Mouse (Mus musculus) embryonic facial prominence, embryonic 11.5 days (tissue): Measurements from ENCODE around the gene Tedc1. TPM values are rescaled to one million over a fixed set of nuclear protein-coding genes. Genes with fewer than 3 reads are reported as not detected.

Source experiments
- ATAC-seq: fragments of 200-750 bp; cut with Nextera tagmentation; replicated peaks from 2 replicates; pipeline ENCODE4 v1.8.0; 2017; ENCODE audit warnings: low read depth; ENCODE audit not compliant: insufficient number of reproducible peaks, low FRiP score, low TSS enrichment
- DNase-seq: peaks from one replicate; pipeline ENCODE4 v3.0.0-alpha.2; 2015; ENCODE audit warnings: low spot score
- H3K27ac ChIP-seq: fragments of 300-500 bp; sonication (generic); replicated peaks from 2 replicates; pipeline ENCODE4 v1.5.1; 2014; ENCODE audit warnings: mild to moderate bottlenecking, low read depth, low read length, control low read depth
- H3K27me3 ChIP-seq: fragments of 300-500 bp; sonication (generic); 2 replicates; pipeline ENCODE4 v1.6.1; 2014; ENCODE audit warnings: mild to moderate bottlenecking, low read length, moderate library complexity, mixed read lengths; ENCODE audit not compliant: control insufficient read depth, insufficient read depth
- H3K36me3 ChIP-seq: fragments of 300-500 bp; sonication (generic); replicated peaks from 2 replicates; pipeline ENCODE4 v1.6.1; 2014; ENCODE audit warnings: low read depth, mild to moderate bottlenecking, low read length, moderate library complexity, mixed read lengths; ENCODE audit not compliant: control insufficient read depth, insufficient read depth
- H3K4me1 ChIP-seq: fragments of 300-500 bp; sonication (generic); 2 replicates; pipeline ENCODE4 v1.6.1; 2014; ENCODE audit warnings: low read length, mixed read lengths; ENCODE audit not compliant: control insufficient read depth, insufficient read depth
- H3K4me2 ChIP-seq: fragments of 300-500 bp; sonication (generic); 2 replicates; pipeline ENCODE4 v1.6.1; 2014; ENCODE audit warnings: low read depth, mild to moderate bottlenecking, control low read depth, low read length, moderate library complexity
- H3K4me3 ChIP-seq: fragments of 300-500 bp; sonication (generic); 2 replicates; pipeline ENCODE4 v1.5.1; 2014; ENCODE audit warnings: low read depth, low read length, control low read depth
- H3K9ac ChIP-seq: fragments of 300-500 bp; sonication (generic); replicated peaks from 2 replicates; pipeline ENCODE4 v1.6.1; 2014; ENCODE audit warnings: mild to moderate bottlenecking, control low read depth, low read length
- H3K9me3 ChIP-seq: fragments of 300-500 bp; sonication (generic); replicated peaks from 2 replicates; pipeline ENCODE4 v1.6.1; 2016; ENCODE audit warnings: mild to moderate bottlenecking, low read length, inconsistent platforms, mixed read lengths; ENCODE audit not compliant: control insufficient read depth
- WGBS: fragments of 180-500 bp; shearing (Covaris S2); extraction: QIAGEN DNeasy Blood & Tissue Kit; methylation state at CpG from one replicate; pipeline ENCODE4 v1.1.7; 2014; 5-methylcytosine and 5-hydroxymethylcytosine counted together
- polyA plus RNA-seq: library from polyadenylated mRNA; unstranded; fragments of >200 nt; fragmentation: Nextera tagmentation; extraction: Ambion mirVana; gene quantifications from 2 replicates; pipeline ENCODE4 v1.2.1, GENCODE M21; 2014

Gene Tedc1
- polyA plus RNA-seq, 1 experiment from 2014 or later, result 26.4 TPM

DNA sequence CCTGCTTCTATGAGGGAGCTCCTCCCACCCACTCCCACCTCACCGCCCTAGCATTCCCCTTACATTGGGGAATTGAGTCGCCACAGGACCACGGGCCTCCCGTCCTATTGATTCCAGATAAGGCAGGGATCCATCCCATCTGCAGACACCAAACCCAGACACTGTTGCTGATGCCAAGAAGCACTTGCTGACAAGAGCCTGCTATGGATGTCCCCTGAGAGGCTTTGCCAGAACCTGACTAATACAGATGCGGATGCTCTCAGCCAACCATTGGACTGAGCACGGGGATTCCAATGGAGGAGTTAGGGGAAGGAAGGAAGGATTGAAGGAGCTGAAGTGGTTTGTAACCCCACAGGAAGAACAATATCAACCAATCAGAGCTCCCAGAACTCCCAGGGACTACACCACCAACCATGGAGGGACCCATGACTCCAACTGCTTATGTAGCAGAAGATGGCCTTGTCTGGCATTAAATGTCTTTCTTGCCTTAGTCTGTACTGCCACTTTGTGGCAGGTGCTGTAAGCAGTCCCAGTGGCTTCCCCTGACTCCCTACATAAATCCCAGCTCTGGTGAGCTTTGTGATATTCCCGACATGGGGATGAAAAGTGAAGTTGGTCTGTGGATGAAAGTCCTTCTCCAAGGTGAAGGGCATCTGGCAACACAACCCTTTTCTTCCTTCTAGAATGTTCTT, 49.2 kb downstream of the Tedc1 start:
- Histone ChIP-seq H3K4me2 (no peak overlapping the region), H3K9ac (no peak overlapping the region), H3K9me3 (no peaks in the 10 kb centered on the region), H3K4me3 (no peak overlapping the region), H3K27ac (no peak overlapping the region), H3K4me1 (no peaks in the 10 kb centered on the region), H3K36me3 (no peaks in the 10 kb centered on the region), H3K27me3 (no peaks in the 10 kb centered on the region)
- WGBS, result 91% methylated on average over 7 of the region's 7 CpGs
- no peak for ATAC-seq
- DNase-seq, result no peak

DNA sequence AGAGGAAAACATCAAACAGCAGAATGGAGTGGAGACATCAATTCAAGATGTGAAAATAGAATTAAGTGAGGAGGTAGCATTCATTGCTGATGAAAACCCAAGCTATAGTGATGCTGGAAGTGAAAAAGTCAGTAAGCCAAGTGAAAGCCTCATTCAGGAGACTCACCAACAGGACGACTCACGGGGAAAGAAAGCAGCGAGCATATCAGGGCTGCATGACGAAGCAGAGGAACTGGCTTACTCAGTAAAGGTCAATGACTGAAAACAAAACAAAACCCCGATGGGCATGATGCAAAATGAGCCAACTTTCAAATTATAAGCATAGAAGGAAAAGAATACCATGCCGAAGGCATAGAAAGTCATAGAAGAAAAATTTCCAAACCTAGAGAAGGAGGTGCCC, 51.5 kb downstream of the Tedc1 start:
- DNase-seq (no peak), ATAC-seq (no peak)
- Histone ChIP-seq H3K4me2 (no peak overlapping the region), H3K27ac (no peak overlapping the region), H3K4me3 (no peak overlapping the region), H3K9ac (no peak overlapping the region), H3K9me3 (no peaks in the 10 kb centered on the region), H3K4me1 (no peaks in the 10 kb centered on the region), H3K27me3 (no peaks in the 10 kb centered on the region), H3K36me3 (no peaks in the 10 kb centered on the region)
- 81% methylated on average over 6 of the region's 6 CpGs for WGBS

DNA sequence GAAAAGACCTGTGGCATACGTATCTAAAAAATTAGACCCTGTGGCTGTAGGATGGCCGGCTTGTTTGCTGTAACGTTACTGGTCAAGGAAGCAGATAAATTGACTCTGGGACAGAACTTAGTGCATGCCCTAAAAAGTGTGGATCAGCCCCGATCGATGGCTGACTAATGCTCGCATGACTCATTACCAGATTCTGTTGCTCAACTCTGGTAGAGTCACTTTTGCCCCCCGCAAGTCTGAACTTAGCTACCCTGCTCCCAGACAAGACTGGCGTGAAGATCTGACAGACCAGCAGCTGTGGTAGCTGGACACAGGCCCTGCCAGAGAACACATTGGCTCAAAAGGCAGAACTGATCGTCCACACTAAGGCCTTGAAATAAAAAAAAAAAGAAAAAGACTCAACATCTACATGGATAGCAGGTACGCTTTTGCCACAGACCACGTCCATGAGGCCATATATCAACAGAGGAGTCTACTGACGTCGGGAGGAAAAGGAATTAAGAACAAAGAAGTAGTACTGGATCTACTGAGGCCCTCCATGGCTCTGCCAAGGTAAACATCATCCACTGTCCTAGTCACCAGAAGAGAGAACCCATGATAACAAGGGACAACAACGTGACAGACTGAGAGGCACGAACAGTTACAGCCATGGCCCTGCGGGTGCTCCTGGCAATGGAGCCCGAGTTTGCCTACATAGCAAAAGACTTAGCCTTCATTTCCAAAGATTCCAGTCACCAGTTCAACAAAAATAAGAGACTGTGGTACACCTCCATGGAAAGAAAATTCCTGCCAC, 54.6 kb downstream of the Tedc1 start:
- Histone ChIP-seq H3K9ac (no peak overlapping the region), H3K9me3 (no peaks in the 10 kb centered on the region), H3K27me3 (no peaks in the 10 kb centered on the region), H3K4me2 (no peak overlapping the region), H3K4me1 (no peaks in the 10 kb centered on the region), H3K4me3 (no peak overlapping the region), H3K36me3 (no peaks in the 10 kb centered on the region), H3K27ac (no peak overlapping the region)
- ATAC-seq (no peak), DNase-seq (no peak)
- 86% methylated on average over 17 of the region's 17 CpGs for WGBS

DNA sequence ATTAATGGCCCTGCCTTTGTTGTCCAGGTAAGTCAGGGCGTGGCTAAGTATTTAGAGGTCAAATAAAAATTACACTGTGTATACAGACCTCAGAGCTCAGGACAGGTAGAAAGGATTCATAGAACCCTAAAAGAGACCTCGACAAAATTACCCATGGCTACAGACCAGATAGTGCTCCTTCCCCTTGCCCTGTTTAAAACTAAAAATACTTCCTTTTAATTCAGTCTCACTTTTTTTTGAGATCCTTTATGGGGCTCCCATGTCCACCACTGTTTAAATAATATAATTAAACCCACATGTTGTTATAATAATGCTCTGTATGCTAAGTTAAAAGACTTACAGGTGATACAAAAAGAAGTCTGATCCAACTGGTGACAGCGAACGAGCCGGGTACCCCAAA, 55.6 kb downstream of the Tedc1 start:
- no peak overlapping the region for H3K9ac ChIP-seq
- no peak overlapping the region for H3K27ac ChIP-seq
- DNase-seq (no peak), ATAC-seq (no peak)
- H3K4me1 ChIP-seq, result no peaks in the 10 kb centered on the region
- no peaks in the 10 kb centered on the region for H3K27me3 ChIP-seq
- no peak overlapping the region for H3K4me3 ChIP-seq
- H3K9me3 ChIP-seq, result no peaks in the 10 kb centered on the region
- 84% methylated on average over 5 of the region's 5 CpGs for WGBS
- no peak overlapping the region for H3K4me2 ChIP-seq
- no peaks in the 10 kb centered on the region for H3K36me3 ChIP-seq

DNA sequence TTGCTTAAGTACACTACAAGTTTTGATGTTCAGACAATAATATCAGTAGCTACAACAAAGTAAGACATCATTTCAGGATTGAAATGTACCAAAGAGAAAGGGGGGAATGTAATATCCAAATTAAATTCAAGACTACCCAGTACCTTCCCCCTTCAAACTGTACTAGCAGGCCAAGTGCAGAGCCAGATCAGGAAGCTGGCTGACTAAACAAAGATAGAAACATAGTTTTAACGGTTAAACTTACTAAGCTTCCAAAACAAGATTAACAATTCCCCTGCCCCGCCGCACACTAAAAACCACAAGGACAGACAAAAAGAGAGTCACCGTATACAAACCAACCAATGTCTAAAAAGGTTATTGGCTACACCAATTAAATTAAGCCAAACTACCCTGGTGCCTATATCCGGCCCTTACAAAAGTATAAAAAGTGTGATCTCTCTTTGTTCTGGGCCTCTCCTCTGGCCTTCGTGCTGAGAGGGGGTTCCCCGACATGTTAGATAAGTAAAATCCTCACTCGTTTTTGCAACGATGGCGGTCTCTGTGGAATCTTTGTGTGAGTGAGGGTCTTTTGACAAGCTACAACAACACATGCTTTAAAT, 56.2 kb downstream of the Tedc1 start:
- no peak for ATAC-seq
- Histone ChIP-seq H3K4me1 (no peaks in the 10 kb centered on the region), H3K27ac (no peak overlapping the region), H3K9ac (no peak overlapping the region), H3K4me3 (no peak overlapping the region), H3K27me3 (no peaks in the 10 kb centered on the region), H3K9me3 (no peaks in the 10 kb centered on the region), H3K4me2 (no peak overlapping the region), H3K36me3 (no peaks in the 10 kb centered on the region)
- 89% methylated on average over 10 of the region's 10 CpGs for WGBS
- DNase-seq, result no peak

DNA sequence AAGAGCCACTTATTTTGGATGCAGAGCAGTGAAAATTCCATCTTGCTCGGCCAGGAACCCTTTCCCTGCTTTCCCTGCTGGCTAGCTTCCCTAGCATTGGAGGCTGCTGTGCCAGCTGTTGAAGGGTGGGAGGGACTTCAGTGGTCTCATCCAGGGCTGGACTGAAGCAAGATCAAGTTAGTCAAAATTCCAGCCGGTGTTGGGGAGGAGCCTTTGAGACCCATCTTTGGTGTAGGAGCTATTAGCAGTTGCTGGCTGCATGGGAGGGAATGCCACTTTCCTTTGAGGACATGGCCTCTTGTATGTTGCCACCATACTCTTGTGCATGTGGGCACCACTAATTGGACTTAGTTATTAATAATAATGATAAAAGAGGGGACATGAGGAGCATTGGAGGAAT, 57.0 kb downstream of the Tedc1 start:
- Histone ChIP-seq H3K36me3 (no peaks in the 10 kb centered on the region), H3K27me3 (no peaks in the 10 kb centered on the region), H3K27ac (no peak overlapping the region), H3K4me1 (no peaks in the 10 kb centered on the region), H3K9me3 (no peaks in the 10 kb centered on the region), H3K4me3 (no peak overlapping the region), H3K4me2 (no peak overlapping the region), H3K9ac (no peak overlapping the region)
- DNase-seq, result no peak
- WGBS, result 73% methylated on average over 2 of the region's 2 CpGs
- no peak for ATAC-seq

DNA sequence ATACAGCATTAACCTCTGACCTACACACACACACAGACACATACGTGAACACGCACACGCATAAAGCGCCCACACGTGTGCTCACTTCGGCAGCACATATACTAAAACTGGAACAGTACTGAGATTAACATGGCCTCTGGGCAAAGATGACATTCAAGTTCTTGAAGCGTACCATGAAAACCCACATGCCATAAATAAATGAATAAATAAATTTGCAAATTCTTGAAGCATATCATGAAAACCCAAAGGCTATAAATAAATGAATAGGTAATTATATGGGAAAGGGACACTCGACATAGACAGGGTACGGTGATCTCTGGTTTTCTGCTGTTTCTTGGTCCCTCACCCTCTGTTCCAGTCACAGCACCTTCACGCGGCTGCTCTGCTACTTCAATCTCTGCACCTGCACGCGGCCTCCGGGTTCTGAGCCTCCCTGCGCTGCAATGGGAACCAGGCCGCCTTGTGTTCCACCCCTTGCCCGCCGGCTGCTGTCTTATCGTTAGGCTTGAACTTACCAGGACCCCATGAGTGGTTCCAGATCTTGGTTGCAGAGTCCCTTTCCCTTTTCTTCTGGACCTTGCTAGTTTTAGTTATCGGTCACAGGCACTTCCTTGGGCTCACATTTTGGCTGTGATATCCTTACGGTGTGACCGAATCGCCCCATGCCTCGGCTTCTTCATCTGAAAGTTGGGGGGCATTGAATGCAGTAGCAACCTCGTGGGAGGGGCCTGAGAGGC, 58.0 kb downstream of the Tedc1 start:
- ATAC-seq (no peak), DNase-seq (no peak)
- H3K27ac ChIP-seq, result no peak overlapping the region
- H3K36me3 ChIP-seq, result no peaks in the 10 kb centered on the region
- H3K4me3 ChIP-seq, result no peak overlapping the region
- H3K4me1 ChIP-seq, result no peaks in the 10 kb centered on the region
- 86% methylated on average over 25 of the region's 25 CpGs for WGBS
- H3K9ac ChIP-seq, result no peak overlapping the region
- H3K9me3 ChIP-seq, result no peaks in the 10 kb centered on the region
- H3K27me3 ChIP-seq, result no peaks in the 10 kb centered on the region
- no peak overlapping the region for H3K4me2 ChIP-seq
